Mouse (Mus musculus) adrenal gland (tissue): ENCODE results near the gene Itpkb.

Experiments
- intact Hi-C: fragments of 180-260 bp; cut with DNase I; formaldehyde crosslinking; loops from one replicate; pipeline ENCODE4 v1.15.1; 2025

Gene Itpkb

GRCm38 (mm10) chr1:180391575-180391945, 61.3 kb downstream of the Itpkb start:
- intact Hi-C loops = no loop called here

DNA sequence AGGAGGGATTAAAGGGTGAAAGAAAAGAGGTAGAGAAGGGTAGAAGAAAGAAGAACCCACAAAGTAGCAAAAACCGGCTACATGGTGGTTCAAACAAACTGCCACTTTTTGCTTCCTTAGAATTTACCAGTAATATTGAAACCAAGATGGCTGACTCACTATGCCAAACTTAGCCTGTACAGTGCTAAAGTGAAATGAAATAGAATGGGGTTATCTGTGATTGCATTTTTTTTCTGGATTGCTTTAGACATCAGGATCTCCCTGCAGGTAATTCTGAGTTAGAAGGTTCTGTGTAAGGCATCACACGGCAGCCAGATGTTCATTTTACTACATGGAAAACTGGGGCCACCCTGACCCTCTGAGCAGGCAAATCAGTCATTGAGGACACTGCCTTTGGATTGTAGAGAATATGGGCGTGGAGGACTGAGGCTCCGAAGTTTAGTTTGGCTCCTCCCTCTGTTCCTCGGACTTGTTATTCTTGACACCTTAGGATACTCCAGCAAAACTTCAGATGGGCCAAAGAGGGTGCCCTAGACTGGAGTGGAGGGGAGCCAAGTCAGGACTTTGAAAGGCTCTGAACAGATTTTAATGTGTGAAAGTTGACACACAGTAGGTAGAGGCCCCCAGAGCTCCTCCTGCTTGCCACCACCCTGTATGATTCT, 62.0 kb downstream of the Itpkb start:
- intact Hi-C loops = no loop called here

GRCm38 (mm10) chr1:180393017-180393797, 62.9 kb downstream of the Itpkb start:
- intact Hi-C loops = no loop called here

- intact Hi-C loops = no loop called here
These were observed 63.6 kb downstream of the Itpkb start for GRCm38 (mm10) chr1:180393873-180394272.

GRCm38 (mm10) chr1:180397734-180398133, 67.4 kb downstream of the Itpkb start:
- intact Hi-C loops = no loop called here

DNA sequence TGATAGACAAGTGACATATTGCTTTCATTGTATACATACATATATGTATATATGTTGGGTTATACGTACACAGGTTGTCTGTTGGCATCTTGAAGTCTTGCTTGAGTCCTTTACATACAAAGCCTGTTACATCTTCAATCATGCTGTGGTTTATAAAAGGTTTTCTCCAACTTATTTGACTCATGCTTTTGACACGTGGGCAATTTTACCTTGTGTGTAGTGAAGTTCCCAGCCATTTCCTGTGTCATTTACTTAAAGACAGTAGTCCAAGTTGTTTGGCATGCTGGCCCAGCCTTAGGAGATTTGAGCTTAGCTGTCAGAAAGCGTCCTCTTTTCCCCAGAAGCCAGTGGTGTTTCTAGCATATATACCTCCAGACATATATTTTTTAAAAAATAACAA, 68.2 kb downstream of the Itpkb start:
- intact Hi-C loops = no loop called here

DNA sequence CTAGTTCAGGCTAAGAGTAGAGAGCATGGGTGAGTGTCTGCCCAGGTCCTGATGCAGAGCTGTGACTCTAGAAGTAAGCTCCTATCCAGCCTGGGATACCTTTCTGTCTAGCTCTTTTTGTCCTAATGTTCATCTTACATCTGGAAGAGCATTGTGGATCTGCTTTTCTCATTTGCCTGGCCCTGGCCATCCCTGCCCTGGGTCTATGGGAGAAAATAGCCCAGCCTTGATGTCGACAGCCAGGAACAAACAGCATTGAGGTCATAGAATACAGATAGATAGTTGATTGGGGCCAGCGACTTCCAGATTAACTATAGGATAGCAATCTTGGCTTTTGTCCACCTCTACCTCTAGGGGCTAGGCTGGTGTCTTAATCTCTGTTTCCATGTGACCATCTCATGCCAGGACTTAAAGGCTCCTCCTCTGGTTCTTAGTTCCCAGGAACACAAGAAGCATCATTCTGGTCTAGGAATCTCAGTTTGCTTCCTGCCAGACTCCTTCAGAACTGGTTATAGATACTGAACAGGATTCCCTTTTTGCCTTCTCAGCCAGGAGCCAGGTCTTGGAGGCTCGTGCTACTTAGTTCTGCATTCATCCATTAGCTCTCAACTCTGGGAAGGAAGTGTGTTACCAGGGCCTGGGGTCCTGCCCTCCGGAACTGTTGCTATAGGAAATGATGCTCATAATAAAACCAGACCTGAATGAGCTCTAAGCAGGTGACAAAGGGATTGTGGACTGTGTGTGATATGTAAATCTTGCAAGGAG, 70.6 kb downstream of the Itpkb start:
- intact Hi-C loops = loop anchor here (5.0 kb wide), 1 partner anchor 69 kb away; the partner anchor contains the start of gene Itpkb

GRCm38 (mm10) chr1:180401725-180402124, 71.4 kb downstream of the Itpkb start:
- intact Hi-C loops = loop anchor here (5.0 kb wide), 1 partner anchor 69 kb away; the partner anchor contains the start of gene Itpkb

GRCm38 (mm10) chr1:180402481-180403081, 72.3 kb downstream of the Itpkb start:
- intact Hi-C loops = loop anchor here (5.0 kb wide), 1 partner anchor 70 kb away; the partner anchor contains the start of gene Itpkb

GRCm38 (mm10) chr1:180403357-180403693, 73.0 kb downstream of the Itpkb start:
- intact Hi-C loops = loop anchor here (5.0 kb wide), 1 partner anchor 71 kb away; the partner anchor contains the start of gene Itpkb

DNA sequence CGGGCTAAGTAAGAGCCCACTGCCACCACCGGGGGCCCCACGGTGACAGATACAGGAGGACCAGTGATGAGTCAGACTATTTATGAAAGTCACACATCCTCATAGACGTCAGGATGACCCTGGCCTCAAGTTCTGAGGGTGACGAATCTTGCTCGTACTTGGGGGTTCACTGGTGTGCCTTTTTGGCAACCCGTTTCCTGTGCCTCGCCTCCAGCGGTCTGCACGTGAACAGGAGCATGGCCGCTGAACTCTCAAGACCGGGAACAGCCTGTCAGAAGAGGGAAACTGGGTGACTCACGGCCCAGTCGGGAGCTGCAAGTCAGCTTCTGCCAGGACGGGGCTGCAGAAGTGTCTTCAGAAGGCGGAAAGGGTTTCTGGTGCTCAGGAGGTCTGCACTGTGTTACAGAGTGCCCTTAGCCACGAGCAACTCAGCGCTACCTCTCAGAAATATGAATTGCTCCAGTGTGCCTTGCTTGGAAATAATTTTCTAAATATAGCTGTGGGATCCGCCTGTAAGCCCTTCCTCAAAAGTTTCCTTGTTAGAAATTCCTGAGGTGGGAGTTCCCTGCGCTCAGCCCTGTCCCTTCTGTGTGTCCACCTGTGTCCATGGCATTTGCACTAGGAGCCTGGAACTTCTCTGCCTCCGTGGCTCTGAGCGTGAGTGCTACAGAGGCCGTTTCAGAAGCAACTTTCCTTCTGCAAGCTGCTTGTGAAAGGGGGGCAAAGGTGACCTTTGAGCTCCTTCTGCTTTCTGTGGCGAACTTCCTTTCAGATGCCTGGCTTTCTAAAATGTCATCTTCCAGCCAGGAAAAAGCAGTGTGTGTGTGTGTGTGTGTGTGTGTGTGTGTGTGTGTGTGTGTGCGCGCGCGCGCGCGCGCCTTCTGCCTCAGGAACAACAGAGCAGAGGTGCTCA, 73.7 kb downstream of the Itpkb start:
- intact Hi-C loops = loop anchor here (5.0 kb wide), 1 partner anchor 72 kb away; the partner anchor contains the start of gene Itpkb

- intact Hi-C loops = loop anchor here (5.0 kb wide), 1 partner anchor 72 kb away; the partner anchor contains the start of gene Itpkb
These were observed 74.4 kb downstream of the Itpkb start for GRCm38 (mm10) chr1:180404706-180405105.

DNA sequence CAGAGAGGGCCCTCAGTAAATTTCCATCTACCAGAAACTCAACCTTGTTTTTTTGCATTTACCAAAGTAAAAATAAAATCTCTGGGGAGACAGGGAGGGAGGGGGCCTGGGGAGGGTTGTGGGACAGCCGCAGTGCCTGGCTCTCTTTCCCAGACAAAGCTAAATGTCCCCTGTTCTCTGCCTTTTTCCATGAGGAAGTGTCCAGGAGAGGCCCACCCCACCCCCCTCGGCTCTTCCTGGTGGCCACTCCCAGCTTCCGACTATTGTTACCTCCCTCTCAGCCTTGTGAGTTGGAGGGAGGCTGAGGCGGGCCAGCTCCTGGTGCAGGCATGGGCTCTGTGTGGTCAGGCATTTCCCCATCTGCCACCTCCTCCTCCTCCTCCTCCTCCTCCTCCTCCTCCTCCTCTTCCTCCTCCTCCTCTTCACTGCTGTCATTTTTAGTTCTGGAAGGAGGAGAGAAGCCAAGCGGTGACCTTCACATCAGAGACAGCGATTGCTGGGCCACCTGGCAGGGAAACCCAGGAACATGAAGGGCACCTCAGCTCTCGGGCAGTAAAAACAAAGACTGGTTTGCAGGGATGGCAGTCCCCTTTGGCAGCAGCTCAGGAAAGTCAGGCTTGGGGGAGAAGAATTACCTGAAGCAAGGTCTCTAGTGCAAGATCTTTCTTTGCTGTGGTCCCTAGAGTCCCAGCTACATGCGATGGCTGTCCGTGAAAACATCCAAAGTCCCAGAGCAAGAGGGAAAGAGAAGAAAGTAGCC, 75.5 kb downstream of the Itpkb start:
- intact Hi-C loops = loop anchor here (1.0 kb wide), 1 partner anchor 137 kb away; no protein-coding TSS in a partner anchor

DNA sequence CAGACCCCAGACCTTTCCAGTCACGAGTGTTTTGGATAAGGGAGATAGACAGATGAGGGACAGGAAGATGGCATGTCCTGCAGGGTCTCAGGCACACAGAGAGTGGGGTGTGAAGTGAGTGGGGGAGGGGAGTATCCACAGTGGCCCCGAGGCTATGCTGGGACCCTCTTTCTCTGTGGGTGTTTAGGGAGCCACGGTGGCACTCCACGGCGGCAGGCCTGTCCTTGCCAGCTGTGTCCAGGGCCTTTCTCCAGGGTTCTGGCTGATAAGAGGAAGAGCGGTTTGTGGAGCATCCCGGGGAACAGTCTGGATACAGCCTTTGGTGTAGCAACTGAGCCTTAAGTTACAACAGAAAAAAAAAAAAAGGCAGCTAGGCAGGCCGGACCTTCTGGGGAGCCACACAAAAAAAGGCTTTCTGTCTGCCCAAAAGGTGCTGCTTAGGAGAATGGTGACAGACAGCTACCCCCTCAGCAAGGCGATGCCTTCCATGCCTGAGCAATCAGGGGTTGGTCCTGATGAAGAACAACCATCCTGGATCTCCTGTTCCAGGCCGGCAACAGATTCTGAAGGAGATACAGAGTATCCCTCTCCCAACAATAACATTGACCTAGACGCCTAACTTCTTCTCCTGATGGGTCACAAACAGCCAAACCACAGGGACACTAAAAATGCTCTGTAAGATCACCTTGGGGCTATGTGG, 76.2 kb downstream of the Itpkb start:
- intact Hi-C loops = loop anchor here (1.0 kb wide), 1 partner anchor 138 kb away; no protein-coding TSS in a partner anchor

DNA sequence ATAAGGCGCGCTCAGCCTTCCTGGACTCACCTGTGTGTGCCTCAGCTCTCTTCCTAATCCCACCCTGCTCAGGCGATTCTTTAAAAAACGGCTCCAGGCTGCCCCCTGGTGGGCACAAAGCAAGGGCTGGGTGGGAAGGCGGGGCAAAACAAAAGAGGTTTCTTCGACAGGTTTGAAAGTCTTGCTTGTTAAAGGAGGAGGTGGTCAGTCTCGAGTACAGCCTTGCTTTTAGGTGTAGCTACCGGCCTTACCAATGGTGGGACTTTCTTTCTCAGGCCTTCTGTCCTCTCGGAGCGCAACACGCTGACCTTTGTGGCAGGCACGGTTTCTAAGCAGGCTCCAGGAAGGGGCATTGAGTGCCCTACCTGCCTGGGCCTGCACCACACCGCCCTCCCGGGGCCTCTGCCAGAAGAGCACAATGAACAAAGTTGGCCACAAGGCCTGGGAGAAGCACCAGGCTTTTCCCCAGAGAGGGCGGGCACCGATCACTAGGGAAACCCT, 76.9 kb downstream of the Itpkb start:
- intact Hi-C loops = no loop called here

GRCm38 (mm10) chr1:180407727-180408719, 77.7 kb downstream of the Itpkb start:
- intact Hi-C loops = no loop called here

- intact Hi-C loops = no loop called here
These were observed 78.5 kb downstream of the Itpkb start for GRCm38 (mm10) chr1:180408832-180409231.
